Mouse (Mus musculus) thymus, postnatal 4 days (tissue): ENCODE results near the gene Klk1b8.
"Not testable (repeated sequence)": the region's sequence is repeated elsewhere in the genome, so short reads cannot be mapped to it uniquely, and the experiment has no call there.

Source experiments
- DNase-seq: peaks from one replicate; pipeline ENCODE4 v3.0.0; 2021

Klk1b8 gene

DNA sequence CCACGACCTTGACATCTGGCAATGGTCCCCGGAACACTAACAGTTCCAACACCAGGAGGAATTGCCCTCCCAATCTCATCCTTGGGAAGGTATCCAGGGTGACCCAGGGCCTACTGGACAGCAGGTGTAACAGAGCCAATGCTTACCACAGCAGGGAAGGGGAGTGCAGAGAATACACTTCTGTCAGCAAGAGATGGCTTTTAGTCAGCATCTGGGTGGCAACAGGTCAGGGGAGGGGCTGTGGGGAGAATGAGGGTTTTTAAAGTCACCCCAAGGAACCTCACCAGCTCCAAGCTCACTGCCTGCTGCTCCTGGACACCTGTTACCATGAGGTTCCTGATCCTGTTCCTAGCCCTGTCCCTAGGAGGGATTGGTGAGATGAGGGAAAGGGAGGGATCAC is at the start of gene Klk1b8:
Gene Klk1b8, plus strand, starts transcription at position 301 of the 400 bp plus-strand sequence.
- no peak for DNase-seq

DNA sequence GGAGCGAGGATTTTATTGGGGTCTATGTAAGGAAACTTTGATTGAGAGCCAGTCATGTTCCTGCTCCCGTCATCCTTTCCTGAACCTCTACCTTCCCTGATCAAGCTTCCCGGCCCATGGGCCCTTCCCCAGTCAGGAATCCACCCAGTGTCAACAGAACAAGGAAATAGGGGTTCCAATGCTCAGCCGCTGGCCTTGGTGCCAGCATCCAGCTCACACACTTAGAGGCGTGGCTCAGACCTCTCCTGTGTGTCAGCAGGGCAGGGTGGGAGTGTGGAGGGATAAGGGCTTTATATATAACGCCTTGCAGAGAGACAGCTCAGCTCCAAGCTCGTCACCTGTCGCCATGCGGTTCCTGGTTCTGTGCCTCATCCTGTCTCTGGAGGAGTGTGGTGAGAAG is 35.6 kb upstream of the Klk1b8 start:
- DNase-seq, result no peak

DNA sequence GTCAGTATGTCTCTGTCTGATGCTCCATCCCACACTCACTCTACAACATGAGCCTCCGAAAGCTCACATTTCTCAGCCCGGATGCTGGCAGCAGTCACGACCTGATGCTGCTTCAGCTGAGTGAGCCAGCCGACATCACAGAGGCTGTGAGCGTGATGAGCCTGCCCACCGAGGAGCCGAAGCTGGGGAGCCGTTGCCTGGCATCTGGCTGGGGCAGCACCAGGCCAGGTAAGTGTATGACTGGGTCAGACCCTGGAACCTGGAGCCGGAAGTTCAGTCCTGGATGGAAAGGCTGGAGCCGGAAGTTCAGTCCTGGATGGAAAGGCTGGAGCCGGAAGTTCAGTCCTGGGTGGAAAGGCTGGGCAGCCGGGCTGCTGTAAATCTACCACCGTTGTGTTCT is 32.0 kb upstream of the Klk1b8 start:
- DNase-seq, result no peak

DNA sequence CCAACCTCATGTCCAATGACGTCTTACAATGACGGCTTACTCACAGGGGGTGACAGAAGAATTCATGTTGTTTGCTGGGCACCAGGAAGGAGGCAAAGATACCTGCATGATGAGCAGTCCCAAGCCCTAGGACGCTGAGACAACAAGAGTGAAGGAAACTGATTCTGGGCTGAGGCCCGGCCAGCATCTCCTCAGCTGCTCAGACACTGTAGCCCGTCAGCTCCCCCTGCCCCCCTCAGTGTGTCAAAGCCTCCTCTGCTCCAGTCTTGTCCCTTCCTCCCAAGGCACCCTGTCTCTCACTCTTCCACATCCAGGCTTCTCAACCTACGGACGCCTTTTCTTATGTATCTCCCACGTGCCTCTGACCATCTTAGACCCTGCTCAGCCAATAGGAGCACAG is 31.6 kb upstream of the Klk1b8 start:
- DNase-seq, result no peak

DNA sequence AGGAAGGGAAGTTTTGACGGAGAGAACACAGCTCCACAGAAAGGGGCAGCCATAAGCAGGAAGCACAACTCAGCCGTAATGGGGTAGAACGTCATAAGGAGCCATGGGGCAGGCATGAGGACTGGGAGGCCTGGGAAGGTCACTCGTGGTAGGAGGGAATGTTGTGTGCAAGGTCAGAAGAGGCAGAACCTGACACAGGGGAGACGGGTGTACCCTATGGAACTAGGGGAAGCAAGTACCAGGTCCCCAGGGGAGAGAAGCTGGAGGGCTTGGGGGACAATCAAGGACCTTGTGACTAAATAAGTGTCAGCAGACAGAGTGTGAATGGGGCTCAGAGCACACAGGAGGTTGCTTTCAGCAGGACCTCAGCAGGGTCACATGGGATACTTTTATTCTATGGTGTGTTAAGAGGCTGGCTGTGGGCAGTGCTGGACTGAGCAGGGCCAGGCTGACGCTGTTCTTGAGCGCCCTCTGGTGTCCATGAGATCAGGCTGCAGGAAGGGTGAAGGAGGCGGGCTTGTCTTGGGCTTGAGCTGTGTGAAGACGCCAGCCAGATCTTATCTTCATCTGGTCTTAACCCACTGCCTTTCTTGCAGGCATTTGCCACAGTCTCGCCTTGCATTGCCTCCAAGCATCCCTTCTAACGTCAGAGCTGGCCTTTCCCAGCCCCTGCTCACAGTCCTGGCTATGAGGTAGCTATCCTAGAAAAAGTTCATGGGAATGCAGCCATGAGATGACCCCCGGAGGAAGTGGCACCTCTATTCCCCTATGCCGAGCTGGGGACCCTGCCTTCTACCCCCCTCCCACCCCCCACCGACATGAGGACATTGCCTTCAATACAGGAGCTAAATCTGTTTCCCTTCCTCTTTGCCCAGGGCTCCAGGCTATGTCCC is 30.7 kb upstream of the Klk1b8 start:
- peak; percentile 75 for DNase-seq

DNA sequence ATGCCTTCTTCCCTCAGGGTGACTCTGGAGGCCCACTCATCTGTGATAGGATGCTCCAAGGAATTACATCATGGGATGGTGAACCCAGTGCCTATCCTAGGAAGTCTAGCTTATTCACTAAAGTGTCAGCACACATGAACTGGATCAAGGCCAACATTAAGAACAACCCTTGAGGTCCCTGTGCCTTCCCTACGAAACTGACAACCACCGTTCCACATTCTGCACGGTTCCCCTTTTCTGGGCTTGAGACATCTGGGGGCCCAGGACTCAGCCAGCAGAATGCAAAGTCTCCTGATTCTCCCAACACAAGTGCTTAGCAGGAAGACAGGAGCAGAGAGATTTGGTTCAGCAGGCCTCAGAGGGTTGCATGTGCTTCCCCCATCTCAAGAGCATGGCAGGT is 29.9 kb upstream of the Klk1b8 start:
- no peak for DNase-seq

DNA sequence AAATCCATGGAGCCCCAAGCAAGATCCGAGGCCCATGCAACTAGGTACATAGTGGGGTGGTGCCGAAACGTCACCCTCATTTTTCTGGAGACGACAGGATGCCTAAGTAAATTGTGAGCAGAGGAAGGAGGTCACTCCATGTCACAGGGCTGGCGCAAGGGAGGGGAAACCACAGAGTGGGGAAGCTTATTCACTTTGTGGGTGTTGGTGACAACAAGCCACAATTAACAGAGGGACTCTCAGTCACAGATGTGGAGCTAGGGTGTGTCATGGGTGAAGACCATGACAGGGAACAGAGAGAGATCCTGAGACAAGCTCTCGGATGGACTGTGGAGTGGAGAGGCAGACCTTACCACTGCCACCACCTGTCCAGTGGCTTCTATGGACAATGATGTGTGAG is 29.4 kb upstream of the Klk1b8 start:
- DNase-seq, result no peak

DNA sequence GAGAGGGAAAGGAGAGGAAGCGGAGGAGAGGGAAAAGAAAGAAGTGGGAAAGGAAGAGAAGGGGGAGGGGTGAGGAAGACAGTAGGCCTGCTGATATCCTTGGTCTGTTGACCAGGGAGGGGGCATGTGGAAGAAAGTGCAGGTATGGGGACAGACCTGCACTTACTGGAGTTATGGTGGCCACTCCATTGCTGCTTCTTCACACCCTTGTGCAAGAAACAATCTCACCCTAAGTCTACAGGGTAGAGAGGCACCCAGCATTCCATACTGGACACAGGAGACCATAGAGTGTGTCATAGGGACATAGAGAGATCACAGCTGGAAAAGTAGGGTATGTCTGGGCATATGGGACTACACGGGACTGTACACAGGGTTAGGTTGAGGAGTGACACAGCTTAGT is 28.5 kb upstream of the Klk1b8 start:
- no peak for DNase-seq

DNA sequence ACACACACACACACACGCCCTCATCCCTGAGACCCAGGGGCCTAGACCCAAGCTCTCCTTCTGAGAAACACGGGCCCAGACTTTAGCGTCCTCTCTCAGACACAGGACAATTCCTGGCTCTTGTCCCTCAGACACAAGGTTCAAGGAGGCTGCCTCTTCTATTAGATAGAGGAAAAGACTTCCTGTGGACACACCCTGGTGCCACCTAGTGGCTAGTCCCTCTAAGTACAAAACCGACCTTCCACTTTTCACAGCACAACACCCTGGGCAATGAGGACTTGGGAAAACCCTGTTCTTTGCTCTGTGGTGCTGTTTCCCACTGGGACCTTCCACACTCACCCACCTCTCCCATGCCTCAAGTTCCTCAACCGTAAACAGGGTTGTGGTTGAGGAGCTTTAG is 24.5 kb upstream of the Klk1b8 start:
- peak; percentile 43 for DNase-seq

DNA sequence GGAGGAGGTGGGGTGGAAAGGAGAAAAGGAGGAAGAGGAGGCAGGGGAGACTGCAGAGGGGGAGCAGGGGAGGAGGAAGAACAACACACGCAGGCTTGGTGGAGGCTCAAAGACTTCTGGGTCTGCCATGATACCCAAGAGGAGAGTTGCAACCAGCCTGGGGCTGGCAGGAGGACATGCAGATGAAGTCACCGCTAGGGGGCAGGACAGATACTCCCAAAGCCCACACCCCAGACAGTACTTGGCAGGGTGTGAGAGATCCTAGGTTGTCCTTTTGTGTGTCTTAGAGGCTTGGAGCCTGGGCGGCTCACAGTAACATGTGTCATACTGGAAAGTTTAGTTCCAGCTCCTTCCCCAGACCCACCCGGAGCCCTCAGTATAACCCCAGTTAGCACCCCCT is 21.9 kb upstream of the Klk1b8 start:
- peak; percentile 57 for DNase-seq

DNA sequence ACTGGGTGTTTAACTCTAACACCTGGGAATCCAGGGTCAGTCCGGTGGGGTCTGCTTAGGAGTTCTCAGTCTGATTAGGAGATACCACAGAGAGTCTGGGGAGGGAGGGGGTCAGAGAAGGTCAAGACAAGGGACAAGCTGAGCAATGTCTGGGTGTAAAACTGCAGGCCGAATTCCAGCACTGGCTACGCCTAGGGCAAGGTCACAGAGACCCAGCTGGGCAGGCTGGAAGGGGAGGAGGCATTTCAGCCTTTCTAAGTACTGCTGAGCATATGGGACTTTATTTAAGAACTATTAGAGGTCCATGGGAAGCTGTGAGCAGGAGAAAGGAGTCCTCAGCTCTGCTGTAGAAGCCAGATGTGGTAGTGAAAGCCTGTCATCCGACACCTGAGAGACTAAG is 18.1 kb upstream of the Klk1b8 start:
- no peak for DNase-seq

DNA sequence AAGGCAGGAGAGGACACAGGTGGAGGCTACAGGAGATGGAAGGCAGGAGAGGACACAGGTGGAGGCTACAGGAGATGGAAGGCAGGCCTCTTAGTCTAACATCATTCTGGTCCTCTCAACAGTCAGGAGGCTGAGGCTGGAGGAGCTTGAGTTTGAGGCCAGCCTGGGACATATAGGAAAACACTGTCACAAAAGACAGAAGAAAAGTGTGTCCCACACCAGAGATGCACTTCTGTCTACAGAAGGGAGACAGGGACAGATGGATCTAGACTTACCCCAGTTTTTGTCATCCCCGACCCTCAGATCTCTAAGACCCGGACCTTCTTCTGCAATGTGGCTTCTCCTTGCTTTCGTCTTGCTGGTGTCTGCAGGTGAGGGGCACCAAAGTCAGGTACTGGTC is 17.0 kb upstream of the Klk1b8 start, which contains the start of gene Klk15:
Gene Klk15, plus strand, starts transcription at position 301 of the 400 bp plus-strand sequence.
- DNase-seq, result no peak

DNA sequence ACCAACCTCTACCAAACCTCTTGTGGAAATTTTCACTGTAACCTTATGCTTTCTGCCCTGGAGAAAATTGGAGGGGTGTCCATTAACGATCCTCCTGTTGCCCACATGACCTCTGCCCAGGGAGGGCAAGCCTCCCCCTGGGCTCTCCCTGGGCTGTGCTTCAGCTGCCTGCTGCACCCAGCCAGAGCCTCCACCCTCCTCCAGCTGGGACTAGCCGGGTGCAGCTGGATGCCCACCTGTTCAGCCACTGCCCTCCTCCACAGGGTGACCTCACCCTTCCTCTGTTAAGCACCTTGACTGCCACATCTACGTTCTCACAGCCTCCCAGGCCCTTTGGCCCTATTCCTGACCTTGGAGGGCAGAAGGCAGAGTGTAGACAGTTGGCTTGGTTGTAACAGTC is 15.7 kb upstream of the Klk1b8 start:
- no peak for DNase-seq

DNA sequence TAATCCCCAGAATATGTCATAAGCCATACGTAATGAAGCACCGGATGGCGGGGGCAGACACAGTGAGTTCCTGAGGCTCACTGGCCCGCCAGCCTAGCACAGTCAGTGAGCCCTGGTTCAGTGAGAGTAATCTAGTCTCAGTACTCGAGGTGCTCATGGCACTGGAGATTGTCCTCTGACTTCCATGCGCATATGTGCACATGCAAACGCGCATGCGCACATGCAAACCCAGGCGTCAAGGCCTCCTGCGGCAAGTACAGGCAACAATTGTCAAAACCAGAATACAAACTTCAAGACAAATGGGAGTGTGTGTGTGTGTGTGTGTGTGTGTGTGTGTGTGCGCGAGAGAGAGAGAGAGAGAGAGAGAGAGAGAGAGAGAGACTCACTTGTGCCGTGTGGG is 13.9 kb upstream of the Klk1b8 start:
- no peak for DNase-seq

DNA sequence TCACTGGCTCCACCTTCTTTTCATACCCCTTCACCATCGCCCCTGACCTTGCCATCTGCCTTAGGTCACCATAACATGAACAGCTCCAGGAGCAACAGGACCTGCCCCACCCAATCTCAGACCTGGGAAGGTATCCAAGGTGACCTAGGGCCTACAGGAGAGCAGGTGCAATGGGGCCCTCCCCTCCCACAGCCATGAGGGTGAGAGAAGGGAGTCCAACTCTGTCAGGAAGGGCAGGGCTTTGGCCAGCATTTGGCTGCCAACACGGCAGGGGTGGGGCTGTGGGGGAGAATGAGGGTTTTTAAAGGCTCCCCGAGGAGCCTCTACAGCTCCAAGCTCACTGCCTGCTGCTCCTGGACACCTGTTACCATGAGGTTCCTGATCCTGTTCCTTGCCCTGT is 8.2 kb upstream of the Klk1b8 start:
- DNase-seq, result not testable (repeated sequence)

DNA sequence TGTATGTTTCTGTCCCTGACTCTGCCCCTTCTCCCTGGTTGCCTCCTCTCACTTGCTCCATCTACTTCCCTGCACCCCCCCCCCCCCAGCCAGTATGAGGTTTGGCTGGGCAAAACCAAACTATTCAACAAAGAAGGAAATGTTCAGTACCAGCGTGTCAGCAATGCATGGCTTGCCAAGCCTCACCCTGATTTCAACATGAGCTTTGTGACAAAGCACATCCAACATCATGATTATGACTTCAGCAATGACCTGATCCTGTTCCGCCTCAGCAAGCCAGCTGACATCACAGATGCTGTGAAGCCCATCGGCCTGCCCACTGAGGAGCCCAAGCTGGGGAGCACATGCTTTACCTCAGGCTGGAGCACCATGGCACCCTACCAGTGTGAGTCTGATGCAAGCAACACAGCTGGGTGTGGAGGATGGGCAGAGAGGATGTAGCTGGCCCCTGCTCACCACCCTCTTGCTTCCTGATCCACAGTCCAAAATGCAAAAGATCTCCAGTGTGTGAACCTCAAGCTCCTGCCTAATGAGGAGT is 5.7 kb upstream of the Klk1b8 start:
- DNase-seq, result no peak

DNA sequence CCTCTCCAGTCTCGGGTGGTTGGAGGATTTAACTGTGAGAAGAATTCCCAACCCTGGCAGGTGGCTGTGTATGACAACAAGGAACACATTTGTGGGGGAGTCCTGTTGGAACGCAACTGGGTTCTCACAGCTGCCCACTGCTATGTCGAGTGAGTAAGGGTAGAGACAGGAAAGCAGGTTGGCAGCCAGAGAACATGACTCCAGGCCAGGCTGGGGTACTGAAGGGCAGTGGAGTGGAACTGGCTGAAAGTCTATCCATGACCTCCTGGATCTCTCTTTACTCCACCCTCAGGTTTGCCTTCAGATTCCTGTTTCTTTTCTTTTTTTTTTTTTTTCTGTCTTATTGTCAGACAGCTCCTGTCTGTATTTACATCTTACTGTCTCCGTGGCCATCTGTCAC is 2.2 kb downstream of the Klk1b8 start:
- no peak for DNase-seq

DNA sequence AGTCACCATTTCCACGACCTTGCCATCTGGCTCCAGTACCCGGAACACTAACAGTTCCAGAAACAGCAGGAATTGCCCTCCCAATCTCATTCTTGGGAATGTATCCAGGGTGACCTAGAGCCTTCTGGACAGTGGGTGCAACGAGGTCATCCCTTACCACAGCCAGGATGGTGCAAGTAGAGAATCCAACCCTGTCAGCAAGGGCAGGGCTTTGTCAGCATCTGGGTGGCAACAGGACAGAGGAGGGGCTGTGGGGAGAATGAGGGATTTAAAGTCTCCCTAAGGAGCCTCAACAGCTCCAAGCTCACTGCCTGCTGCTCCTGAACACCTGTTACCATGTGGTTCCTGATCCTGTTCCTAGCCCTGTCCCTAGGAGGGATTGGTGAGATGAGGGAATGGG is 16.0 kb downstream of the Klk1b8 start, which contains the start of gene Klk1b1:
Gene Klk1b1, plus strand, starts transcription at position 301 of the 400 bp plus-strand sequence.
- DNase-seq, result no peak

DNA sequence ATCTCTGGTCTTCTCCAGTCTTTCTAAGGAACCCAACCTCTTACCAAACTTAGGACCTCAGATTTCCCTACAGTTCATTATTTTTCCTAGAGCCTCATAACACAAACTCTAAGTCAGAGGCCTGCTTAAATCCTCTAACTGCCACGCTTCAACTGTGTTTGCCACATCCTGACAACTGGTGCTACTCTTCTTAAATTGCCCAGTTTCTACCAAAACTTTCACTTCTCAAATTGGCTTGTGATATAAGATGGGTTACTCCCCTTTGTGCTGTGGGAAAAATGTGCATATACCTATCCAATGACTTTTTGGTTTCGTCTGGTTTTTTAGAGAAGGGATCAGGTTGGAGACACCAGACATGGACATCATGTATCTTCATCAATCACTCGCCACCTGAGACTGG is 16.6 kb downstream of the Klk1b8 start:
- DNase-seq, result no peak

DNA sequence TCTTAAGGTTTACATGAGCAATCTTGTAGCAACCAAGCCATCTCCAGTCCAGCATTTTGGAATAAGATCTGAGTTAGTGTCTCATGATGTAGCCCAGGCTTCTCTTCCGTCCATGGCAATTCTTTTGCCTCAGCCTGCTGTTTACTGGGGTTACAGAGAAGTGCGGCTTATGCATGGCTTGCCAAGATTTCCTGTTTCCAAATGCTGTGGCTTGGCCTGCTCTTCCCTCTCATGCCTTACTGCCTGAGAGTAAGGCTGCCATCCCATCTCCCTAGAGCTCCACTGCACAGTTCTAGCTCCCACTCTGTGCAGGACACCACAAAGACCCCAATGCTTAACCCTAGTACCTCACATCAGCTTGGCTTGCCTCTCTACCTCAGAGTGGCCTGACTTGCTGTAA is 17.1 kb downstream of the Klk1b8 start:
- no peak for DNase-seq

DNA sequence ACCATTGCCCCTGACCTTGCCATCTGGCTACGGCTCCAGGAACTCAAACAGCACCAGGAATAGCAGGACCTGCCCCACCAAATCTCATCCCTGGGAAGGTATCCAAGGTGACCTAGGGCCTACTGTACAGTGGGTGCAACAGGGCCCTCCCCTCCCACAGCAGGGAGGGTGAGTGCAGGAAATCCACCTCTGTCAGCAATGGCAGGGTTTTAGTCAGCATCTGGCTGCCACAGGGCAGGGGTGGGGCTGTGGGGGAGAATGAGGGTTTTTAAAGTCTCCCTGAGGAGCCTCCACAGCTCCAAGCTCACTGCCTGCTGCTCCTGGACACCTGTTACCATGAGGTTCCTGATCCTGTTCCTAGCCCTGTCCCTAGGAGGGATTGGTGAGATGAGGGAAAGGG is 25.3 kb downstream of the Klk1b8 start, which contains the start of gene Klk1b9:
Gene Klk1b9, plus strand, starts transcription at position 301 of the 400 bp plus-strand sequence.
- DNase-seq, result not testable (repeated sequence)

DNA sequence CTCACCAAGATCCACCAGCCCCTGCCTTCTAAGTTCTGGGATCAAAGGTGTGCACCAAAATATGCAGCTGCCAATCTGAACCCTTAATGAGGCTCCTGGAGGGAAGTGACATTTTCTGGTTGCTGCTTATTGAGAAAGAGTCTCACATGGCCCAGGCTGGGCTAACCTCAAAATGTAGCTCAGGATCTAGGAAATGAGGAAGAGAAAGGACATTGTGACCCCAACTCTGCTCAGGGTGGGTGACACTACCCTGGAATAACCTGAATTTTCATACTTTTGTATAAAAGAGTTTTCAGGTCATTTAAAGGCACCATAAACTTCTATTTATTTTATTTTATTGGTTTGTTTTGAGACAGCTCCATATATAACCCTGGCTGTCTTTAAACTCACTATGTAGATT is 35.2 kb downstream of the Klk1b8 start:
- DNase-seq, result no peak

DNA sequence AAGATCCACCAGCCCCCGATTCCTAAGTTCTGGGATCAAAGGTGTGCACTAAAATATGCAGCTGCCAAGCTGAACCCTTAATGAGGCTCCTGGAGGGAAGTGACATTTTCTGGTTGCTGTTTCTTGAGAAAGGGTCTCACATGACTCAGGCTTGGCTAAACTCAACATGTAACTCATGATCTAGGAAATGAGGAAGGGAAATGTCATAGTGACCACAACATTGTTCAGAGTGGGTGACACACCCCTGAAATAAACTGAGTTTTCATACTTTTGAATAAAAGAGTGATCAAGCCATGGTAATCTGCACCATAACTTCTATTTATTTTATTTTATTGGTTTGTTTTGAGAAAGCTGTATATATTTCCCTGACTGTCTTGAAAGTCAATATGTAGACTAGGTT is 44.4 kb downstream of the Klk1b8 start:
- DNase-seq, result not testable (repeated sequence)

DNA sequence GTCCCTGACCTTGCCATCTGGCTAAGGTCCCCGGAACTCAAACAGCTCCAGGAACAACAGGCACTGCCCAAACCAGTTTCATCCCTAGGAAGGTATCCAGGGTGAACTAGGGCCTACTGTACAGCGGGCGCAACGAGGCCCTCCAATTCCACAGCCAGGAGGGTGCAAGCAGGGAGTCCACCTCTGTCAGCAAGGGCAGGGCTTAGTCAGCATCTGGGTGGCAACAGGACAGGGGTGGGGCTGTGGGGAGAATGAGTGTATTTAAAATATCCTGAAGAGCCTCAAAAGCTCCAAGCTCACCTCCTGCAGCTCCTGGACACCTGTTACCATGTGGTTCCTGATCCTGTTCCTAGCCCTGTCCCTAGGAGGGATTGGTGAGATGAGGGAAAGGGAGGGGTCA is 45.1 kb downstream of the Klk1b8 start, which contains the start of gene Klk1b11:
Gene Klk1b11, plus strand, starts transcription at position 301 of the 400 bp plus-strand sequence.
- not testable (repeated sequence) for DNase-seq
